ENCODE assay signal across 8 mouse cellular contexts in the genomic region with DNA sequence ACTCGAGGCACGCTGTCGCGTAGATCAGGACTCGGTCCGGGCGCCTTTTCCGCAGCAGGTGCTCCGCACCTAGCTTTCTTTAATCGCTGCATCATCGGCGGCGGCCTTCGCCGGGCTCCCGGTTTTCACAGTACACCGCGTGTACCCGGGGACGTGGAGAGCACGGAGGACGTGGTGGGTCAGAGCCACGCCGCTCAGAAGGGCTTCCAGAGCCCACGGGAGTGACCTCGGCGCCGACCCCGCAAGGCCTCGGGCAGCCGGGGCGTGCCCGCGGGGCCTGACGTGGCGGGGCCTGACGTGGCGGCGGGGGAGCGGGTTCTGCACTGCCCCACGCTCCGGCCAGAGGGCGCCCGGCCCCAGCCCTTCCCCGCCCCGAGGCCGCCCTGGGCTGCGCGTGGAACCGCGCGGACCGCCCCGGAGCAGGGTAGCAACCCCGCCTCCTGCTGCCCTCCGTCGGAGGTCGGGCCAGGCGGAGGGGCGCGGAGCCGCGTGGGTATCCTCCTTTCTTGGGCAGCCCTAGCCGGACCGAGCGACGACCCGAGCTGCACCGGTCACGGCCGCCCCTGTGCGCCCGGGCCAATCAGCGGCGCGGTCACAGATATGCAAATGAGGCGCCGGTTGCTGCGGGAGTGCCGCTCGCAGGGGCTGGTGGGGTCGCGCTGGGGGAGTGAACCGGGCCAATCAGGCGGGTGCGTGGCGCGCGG.
DNase-seq lines count a peak whose midpoint lies in the region; ATAC-seq lines count a peak whose summit lies in the region.

No protein-coding gene starts in this region.

- peak overlapping the region; percentile 90 for H3K4me2 ChIP-seq in heart, embryonic 14.5 days (ENCODE audit: low read length)
- H3K4me2 ChIP-seq in liver, embryonic 12.5 days: peak overlapping the region; percentile 100

- H3K27me3 ChIP-seq in heart, embryonic 14.5 days (ENCODE audit: control insufficient read depth, insufficient read depth, low read length): no peaks in the 10 kb centered on the region
- peaks cover 7% of the 10 kb centered on the region; the same call in 1 of the 2 replicates for H3K27me3 ChIP-seq in liver, embryonic 12.5 days (replicated peaks)
- no peaks in the 10 kb centered on the region; the same call in 1 of the 2 replicates for H3K27me3 ChIP-seq in splenic B cell, adult 2 months (ENCODE audit: control insufficient read depth, insufficient read depth, low read length, poor library complexity, severe bottlenecking)

- peak; percentile 89 for DNase-seq in CD8-positive naive resting alpha-beta T cell, adult 2 months (ENCODE audit: low read depth in 2 of 2, low spot score in 2 of 2)
- DNase-seq in c-Kit-negative CD71-positive TER-119-positive erythroid progenitor cells, embryonic 14.5 days (ENCODE audit: low read depth, low spot score): peak; percentile 64
- DNase-seq in fibroblast of lung, adult 2 months (ENCODE audit: low read depth): peak; percentile 88
- DNase-seq in kidney, postnatal 14 days: peak; percentile 98
- peak; percentile 93 for DNase-seq in naive thymus-derived CD4-positive, alpha-beta T cell, adult 2 months (ENCODE audit: low read depth)
- peak; percentile 96 for DNase-seq in splenic B cell, adult 2 months (ENCODE audit: low read depth, low spot score)

- no peaks in the 10 kb centered on the region for H3K9me3 ChIP-seq in heart, embryonic 14.5 days (ENCODE audit: control insufficient read depth, low read length)
- H3K9me3 ChIP-seq in liver, embryonic 12.5 days (replicated peaks): no peaks in the 10 kb centered on the region

- peak overlapping the region; percentile 84 to 88 for H3K4me3 ChIP-seq in heart, embryonic 14.5 days (ENCODE audit: control insufficient read depth in 1 of 2, insufficient read depth in 1 of 2, low read depth in 1 of 2, low read length in 2 of 2)
- peak overlapping the region; percentile 88 for H3K4me3 ChIP-seq in liver, embryonic 12.5 days

- H3K36me3 ChIP-seq in heart, embryonic 14.5 days (ENCODE audit: control insufficient read depth, insufficient read depth, low read length): no peaks in the 10 kb centered on the region
- no peaks in the 10 kb centered on the region for H3K36me3 ChIP-seq in liver, embryonic 12.5 days
- no peaks in the 10 kb centered on the region for H3K36me3 ChIP-seq in splenic B cell, adult 2 months (ENCODE audit: control insufficient read depth, insufficient read depth, low read length, poor library complexity, severe bottlenecking)

- ATAC-seq in heart, embryonic 14.5 days (ENCODE audit: insufficient number of reproducible peaks, insufficient read depth, low FRiP score, low read depth): peak; percentile 99
- ATAC-seq in liver, embryonic 12.5 days: peak; percentile 97

- peak overlapping the region; percentile 89 for H3K9ac ChIP-seq in heart, embryonic 14.5 days (ENCODE audit: low read length)
- peak overlapping the region; percentile 91 for H3K9ac ChIP-seq in liver, embryonic 12.5 days

- WGBS in heart, embryonic 14.5 days: under 1% methylated on average over 81 of the region's 89 CpGs
- under 1% methylated on average over 81 of the region's 89 CpGs for WGBS in liver, embryonic 12.5 days (ENCODE audit: insufficient replicate concordance)

- no peaks in the 10 kb centered on the region for H3K4me1 ChIP-seq in heart, embryonic 14.5 days (ENCODE audit: control insufficient read depth in 2 of 2, insufficient read depth in 2 of 2, low read length in 2 of 2)
- peaks cover 20% of the 10 kb centered on the region for H3K4me1 ChIP-seq in liver, embryonic 12.5 days

- H3K27ac ChIP-seq in heart, embryonic 14.5 days (replicated peaks in 1 of 2; ENCODE audit: control insufficient read depth in 1 of 2, insufficient read depth in 1 of 2, low read depth in 2 of 2, low read length in 2 of 2): peak overlapping the region; percentile 84 to 86
- H3K27ac ChIP-seq in liver, embryonic 12.5 days: peak overlapping the region; percentile 82

Comparison
In these comparisons a context has a peak if more than half of its experiments do, and no peak if none do; other contexts are left out.
1. Peak in every context shown above with its lines: DNase-seq, ATAC-seq, H3K4me3 ChIP-seq and H3K27ac ChIP-seq.